Mouse (Mus musculus) embryo, embryonic 10 days (tissue): Measurements from ENCODE around the gene Tnfsf12.
"Not testable (repeated sequence)": the region's sequence is repeated elsewhere in the genome, so short reads cannot be mapped to it uniquely, and the experiment has no call there.

Source experiments
- DNase-seq: peaks from one replicate; pipeline ENCODE4 v3.0.0-alpha.2; 2015; ENCODE audit warnings: low spot score

The Tnfsf12 gene

GRCm38 (mm10) chr11:69704613-69705010 is 9.0 kb upstream of the Tnfsf12 start:
- no peak for DNase-seq

GRCm38 (mm10) chr11:69703814-69704612 is 8.4 kb upstream of the Tnfsf12 start:
- no peak for DNase-seq

GRCm38 (mm10) chr11:69703381-69703780 is 7.7 kb upstream of the Tnfsf12 start:
- not testable (repeated sequence) for DNase-seq

- not testable (repeated sequence) for DNase-seq
Observed at GRCm38 (mm10) chr11:69702886-69703285, 7.2 kb upstream of the Tnfsf12 start.

- no peak for DNase-seq
Observed at GRCm38 (mm10) chr11:69699595-69699994, 3.9 kb upstream of the Tnfsf12 start.

- DNase-seq, result no peak
Observed at GRCm38 (mm10) chr11:69698574-69698973, 2.9 kb upstream of the Tnfsf12 start.

- DNase-seq, result no peak
Observed at GRCm38 (mm10) chr11:69697396-69697795, 1.7 kb upstream of the Tnfsf12 start.

- DNase-seq, result no peak
Observed at GRCm38 (mm10) chr11:69695046-69695360, 646 bp downstream of the Tnfsf12 start.

GRCm38 (mm10) chr11:69693421-69693965 is 2.2 kb downstream of the Tnfsf12 start:
- no peak for DNase-seq

GRCm38 (mm10) chr11:69692863-69693262 is 2.8 kb downstream of the Tnfsf12 start:
- no peak for DNase-seq

- no peak for DNase-seq
Observed at GRCm38 (mm10) chr11:69692196-69692811, 3.3 kb downstream of the Tnfsf12 start.

GRCm38 (mm10) chr11:69689891-69690290 is 5.8 kb downstream of the Tnfsf12 start:
- no peak for DNase-seq

GRCm38 (mm10) chr11:69687061-69687460 is 8.6 kb downstream of the Tnfsf12 start:
- no peak for DNase-seq

GRCm38 (mm10) chr11:69686377-69686776 is 9.3 kb downstream of the Tnfsf12 start:
- no peak for DNase-seq

GRCm38 (mm10) chr11:69685526-69686148 is 10.0 kb downstream of the Tnfsf12 start, which contains the start of gene Tnfsf13:
Tnfsf13 (minus strand) TSS chr11:69685784.
- DNase-seq, result no peak

- DNase-seq, result no peak
Observed at GRCm38 (mm10) chr11:69684936-69685335, 10.7 kb downstream of the Tnfsf12 start.

GRCm38 (mm10) chr11:69684128-69684745 is 11.4 kb downstream of the Tnfsf12 start:
- no peak for DNase-seq

- no peak for DNase-seq
Observed at GRCm38 (mm10) chr11:69683576-69683975, 12.1 kb downstream of the Tnfsf12 start.

- DNase-seq, result peak; percentile 97
Observed at GRCm38 (mm10) chr11:69682840-69683533, 12.7 kb downstream of the Tnfsf12 start.

- DNase-seq, result peak; percentile 41
Observed at GRCm38 (mm10) chr11:69682209-69682839, 13.3 kb downstream of the Tnfsf12 start.
